Mouse (Mus musculus): ENCODE results near the gene Asic4. TPM values are rescaled to one million over a fixed set of nuclear protein-coding genes. Genes with fewer than 3 reads are reported as not detected.

The Asic4 gene
- total RNA-seq, 2 experiments from 2014 or later: 5.1 to 8.1 TPM

GRCm38 (mm10) chr1:75442811-75443210, 7.4 kb upstream of the Asic4 start:
- no peak for DNase-seq (ENCODE audit: low spot score in 2 of 2)

- DNase-seq (ENCODE audit: low spot score in 2 of 2): no peak
Observed at GRCm38 (mm10) chr1:75443247-75444024, 6.8 kb upstream of the Asic4 start.

- no peak for DNase-seq (ENCODE audit: low spot score in 2 of 2)
Observed at GRCm38 (mm10) chr1:75444208-75444607, 6.0 kb upstream of the Asic4 start.

- DNase-seq (ENCODE audit: low spot score in 2 of 2): no peak
Observed at GRCm38 (mm10) chr1:75445141-75445701, 5.0 kb upstream of the Asic4 start.

GRCm38 (mm10) chr1:75445751-75446611, 4.3 kb upstream of the Asic4 start:
- DNase-seq (ENCODE audit: low spot score in 2 of 2): peak; percentile 71 to 76

DNA sequence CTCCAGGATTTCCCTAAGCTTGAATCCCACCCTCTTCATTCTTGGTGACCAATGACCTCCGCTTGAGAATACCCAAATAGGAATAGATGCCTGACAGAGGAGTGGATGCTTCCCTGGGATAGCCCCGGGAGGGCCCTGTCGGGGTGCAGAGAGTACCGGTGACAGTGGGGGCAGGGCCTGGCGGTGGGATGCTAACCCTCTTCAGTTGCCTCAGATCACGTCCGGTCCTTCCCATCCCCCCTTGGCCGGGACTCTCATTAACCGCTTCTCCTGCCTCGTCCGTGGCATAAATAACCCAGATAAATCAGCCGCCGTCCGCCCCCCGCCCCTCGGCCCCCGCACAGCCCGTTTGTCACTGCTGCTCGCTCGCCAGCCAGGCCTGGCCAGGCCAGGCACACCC, 3.6 kb upstream of the Asic4 start:
- no peak for DNase-seq (ENCODE audit: low spot score in 2 of 2)

GRCm38 (mm10) chr1:75447265-75448051, 2.8 kb upstream of the Asic4 start:
- DNase-seq (ENCODE audit: low spot score in 2 of 2): no peak

- no peak for DNase-seq (ENCODE audit: low spot score in 2 of 2)
Observed at GRCm38 (mm10) chr1:75448052-75448431, 2.2 kb upstream of the Asic4 start.

DNA sequence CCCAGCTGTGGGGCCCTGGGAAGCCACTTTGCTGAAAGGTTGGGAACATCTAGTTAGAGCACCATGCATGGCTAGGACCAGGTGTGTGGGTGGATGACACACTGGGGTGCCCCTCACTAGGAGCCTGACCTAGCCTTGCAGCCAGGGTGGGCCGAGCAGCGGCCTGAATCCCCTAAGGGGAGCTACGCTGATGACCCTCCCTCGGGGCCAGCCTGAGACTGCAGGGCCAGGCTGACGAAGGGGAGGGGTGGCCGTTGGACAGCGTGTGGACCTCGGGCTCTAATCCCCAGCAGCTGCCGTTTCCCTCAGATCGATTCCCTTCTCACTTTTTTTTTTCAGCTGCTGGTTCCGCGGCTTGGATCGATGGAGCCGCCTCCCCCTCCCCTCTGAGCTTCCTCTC, 1.3 kb upstream of the Asic4 start:
- no peak for DNase-seq (ENCODE audit: low spot score in 2 of 2)

- DNase-seq (ENCODE audit: low spot score in 2 of 2): no peak
Observed at GRCm38 (mm10) chr1:75449377-75450135, 680 bp upstream of the Asic4 start.

DNA sequence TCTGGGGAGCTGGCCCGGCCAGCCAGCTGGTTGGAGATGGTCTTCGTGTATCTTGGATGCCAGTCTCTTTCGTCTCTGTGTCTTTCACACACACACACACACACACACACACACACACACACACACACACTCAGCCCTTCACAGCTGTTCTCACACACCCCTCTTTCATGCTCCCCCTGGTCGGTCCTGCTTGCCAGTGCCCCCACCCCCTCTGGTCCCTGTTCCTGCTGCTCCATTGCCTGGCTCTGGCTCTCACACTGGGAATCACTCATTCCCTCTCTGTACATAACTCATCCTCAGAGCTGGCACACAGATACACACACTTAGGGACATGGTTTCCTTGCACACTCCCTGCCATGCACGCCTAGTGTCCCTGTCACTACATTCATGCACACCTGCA, 1.7 kb downstream of the Asic4 start:
- no peak for DNase-seq (ENCODE audit: low spot score in 2 of 2)

DNA sequence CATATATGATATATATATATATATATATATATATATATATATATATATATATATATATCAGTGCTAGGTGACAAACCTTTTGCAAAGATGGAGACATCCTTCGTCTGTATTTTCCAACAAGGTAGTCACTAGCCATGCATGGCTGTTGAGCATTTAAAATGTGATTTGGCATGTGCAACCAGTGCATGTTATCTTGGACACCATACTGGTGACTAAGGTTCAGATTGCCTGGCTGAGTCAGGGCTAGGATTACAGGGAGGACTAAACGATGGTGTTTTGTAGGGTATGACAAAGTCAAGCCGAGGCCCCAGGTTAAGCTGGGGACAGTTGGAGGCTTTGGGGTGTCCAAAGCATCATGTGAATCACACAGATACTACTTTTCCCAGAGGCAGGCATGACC, 5.2 kb downstream of the Asic4 start:
- DNase-seq (ENCODE audit: low spot score in 2 of 2): no peak

DNA sequence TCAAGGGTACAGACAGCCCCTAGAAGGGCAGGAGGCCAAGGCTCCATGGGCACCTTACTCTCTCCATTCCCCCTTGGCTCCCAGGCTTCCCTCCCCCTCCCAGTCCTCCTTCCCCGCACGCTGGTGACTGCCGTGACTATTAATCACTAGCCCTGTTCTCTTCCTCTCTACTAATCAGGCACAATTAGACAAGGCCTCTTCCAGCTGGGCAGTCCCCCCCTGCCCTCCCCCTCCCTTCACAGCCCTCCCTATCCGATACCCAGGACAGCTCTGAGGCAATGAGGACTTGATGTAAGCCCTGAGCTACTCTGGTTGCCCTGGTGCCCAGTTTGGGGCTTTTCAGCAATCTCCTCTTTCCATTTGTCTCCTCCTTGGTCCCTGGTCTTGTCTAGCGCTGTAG, 5.7 kb downstream of the Asic4 start:
- DNase-seq (ENCODE audit: low spot score in 2 of 2): no peak

DNA sequence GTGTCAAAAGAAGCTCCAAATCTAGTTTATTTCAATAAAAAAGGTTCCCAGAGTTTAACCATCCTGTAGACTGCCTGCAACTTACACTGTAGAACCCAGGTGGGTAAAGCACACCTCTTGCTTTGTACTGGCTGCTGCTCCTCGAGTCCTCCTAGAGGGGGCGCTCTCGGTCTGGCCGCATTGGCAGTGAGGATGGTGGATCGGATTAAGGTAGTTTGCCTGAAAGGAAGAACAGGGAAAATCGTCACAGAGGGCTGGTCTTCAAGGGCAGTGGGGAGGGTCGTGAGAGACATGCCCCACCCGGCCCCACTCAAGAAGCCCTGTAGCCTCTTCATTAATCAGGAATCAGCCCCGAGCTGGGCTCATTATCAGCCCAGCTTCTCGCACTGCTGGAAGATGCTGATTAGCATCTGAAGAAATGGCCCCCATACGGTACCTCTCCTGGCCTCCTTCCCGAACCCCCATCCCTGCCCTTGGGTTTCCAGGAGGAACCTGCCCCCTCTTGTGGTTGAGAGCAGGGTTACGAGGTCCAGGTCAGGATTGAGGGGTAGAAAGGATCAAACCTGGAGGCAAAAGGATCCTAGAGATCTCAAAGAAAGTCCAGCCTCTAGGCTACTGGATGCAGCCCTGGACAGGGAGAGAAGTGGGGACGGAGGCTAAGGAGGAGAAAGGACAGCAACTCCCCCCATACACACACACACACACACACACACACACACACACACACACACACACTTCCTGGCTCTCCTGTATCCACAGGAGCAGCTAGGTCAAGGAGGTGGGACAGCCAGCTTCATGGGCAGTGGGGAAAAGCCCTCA, 6.7 kb downstream of the Asic4 start:
- no peak for DNase-seq (ENCODE audit: low spot score in 2 of 2)

GRCm38 (mm10) chr1:75457710-75458024, 7.4 kb downstream of the Asic4 start:
- no peak for DNase-seq (ENCODE audit: low spot score in 2 of 2)

DNA sequence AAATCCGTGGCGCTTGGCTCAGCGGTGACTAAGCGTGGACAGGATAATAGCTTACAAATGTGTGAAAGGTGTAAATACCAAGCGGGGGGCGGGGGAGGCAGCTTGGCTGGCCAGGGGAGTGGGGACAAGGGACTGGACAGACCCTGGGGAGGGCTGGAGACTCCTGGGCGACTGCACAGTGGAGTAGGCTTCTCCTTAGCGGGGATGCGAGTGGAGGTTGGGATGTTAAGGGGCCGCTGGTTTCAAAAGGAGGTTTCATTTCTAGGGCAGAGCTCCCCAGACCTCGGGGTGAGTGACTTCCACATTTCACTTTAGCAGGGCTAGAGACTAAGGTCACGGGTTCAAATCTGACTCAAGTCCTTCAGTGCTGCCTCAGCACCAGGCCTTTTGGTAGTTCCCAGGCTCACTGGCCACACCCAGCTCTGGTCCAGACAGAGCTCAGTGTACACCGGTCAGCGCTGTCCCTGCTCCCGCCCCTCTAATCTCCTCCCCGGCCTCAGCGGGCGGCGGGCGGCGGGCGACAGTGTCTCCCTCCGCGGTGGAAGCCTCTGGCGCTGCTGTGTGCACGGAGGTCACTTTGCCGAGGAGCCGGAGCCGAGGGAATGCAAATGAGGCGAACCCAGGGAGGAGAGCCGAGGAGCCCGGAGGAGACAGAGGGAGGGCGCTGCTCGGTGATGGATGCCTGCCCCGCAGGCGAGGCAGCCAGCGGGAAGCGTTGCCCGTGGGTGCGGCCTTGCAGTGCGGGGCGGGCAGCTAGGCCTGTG, 8.0 kb downstream of the Asic4 start:
- no peak for DNase-seq (ENCODE audit: low spot score in 2 of 2)

DNA sequence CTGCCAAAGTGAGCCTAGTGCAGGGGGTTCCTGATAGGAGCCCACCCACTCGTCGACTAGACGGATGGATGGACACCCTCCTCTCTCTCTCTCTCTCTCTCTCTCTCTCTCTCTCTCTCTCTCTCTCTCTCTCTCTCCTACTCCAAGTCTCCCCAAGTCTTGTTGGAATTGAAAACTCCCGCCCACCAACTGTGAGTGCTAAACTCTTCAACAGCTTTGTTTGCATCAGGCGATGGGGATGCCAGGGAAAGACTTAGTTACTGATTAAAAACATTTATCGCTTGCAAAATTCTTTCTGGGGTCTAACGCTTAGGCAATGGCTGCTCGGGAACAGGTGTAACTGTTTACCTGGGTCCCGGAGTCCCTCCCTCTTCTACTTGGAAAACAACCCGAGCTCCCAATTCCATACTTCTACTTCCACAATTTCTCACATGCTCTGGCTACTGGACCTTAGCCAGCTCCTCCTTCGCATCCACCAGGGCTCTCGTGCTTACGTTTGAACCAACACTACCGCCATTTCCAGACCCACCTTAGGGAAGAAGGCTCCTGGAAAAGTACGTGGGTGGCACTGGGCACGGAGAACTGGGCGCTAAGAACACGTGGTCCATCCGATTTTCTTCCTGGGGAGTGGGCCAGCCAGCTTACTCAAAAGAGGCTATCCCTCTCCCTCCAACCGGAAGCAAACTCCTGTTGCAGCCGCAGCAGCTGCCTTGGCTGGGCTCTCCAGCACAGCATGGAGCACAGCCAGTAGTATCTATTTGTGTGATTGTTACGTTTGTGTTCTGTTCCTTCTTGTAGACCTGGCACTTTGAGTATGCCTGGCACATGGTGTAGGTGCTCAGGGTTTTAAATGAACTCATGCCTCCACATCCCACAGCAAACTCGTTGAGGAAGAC, 8.8 kb downstream of the Asic4 start:
- DNase-seq (ENCODE audit: low spot score in 2 of 2): no peak

DNA sequence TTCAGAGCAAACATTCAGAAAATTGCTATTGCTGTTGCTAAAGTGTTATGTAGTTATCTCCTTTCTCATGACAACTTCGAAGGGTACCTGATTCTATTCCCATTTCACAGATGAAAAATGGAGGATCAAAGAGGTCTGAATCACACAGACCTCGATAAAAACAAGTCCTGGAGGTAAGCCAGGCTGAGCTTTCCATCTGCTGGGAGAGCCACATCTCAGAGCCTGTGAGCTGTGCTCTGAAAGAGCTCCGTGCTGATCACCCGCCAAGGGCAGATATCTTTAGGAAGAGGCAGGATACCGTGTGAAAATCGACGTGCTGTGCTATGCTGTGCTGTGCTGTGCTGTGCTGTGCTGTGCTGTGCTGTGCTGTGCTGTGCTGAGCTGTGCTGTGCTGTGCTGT, 10.1 kb downstream of the Asic4 start:
- DNase-seq (ENCODE audit: low spot score in 2 of 2): no peak

Data from adrenal gland, adult 18-20 months (tissue).